Mouse (Mus musculus): Measurements from ENCODE around the gene Tnfrsf14. TPM values are rescaled to one million over a fixed set of nuclear protein-coding genes. Genes with fewer than 3 reads are reported as not detected.

Gene Tnfrsf14
- polyA plus RNA-seq, 1 experiment from 2014 or later, result 0.34 TPM

DNA sequence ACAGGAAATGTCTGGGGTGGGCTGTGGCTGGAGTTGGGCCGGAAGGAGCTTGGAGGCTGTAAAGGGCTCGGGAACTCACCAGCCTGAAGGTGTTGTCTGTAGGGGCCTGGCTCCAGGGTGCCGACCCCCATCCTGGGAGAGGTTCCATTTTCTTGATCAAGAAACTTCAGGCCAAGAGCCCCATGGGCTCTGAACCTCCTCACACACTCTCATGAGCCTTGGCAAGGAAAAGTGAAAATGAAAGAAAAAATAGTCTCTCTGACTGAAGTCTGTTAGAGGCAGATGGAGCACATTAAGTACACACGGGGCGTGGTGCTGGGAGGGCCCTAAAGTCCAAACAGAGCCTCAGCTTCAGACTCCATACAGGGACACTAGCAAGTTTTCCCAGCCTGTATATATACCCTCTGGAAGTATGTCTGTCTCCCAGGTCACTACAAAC is 445 bp downstream of the Tnfrsf14 start:
- Histone ChIP-seq H3K27me3 (replicated peaks) (no peaks in the 10 kb centered on the region), H3K27ac (no peak overlapping the region), H3K9ac (no peak overlapping the region), H3K9me3 (no peaks in the 10 kb centered on the region), H3K4me1 (0 out of 2 replicates have a peak, but pooled peaks cover 4% of the 10 kb centered on the region), H3K4me2 (replicated peaks) (no peak overlapping the region), H3K36me3 (no peaks in the 10 kb centered on the region), H3K4me3 (no peak overlapping the region)
- 66% methylated on average over 5 of the region's 5 CpGs for WGBS
- ATAC-seq (ENCODE audit: low FRiP score, low read depth), result no peak

DNA sequence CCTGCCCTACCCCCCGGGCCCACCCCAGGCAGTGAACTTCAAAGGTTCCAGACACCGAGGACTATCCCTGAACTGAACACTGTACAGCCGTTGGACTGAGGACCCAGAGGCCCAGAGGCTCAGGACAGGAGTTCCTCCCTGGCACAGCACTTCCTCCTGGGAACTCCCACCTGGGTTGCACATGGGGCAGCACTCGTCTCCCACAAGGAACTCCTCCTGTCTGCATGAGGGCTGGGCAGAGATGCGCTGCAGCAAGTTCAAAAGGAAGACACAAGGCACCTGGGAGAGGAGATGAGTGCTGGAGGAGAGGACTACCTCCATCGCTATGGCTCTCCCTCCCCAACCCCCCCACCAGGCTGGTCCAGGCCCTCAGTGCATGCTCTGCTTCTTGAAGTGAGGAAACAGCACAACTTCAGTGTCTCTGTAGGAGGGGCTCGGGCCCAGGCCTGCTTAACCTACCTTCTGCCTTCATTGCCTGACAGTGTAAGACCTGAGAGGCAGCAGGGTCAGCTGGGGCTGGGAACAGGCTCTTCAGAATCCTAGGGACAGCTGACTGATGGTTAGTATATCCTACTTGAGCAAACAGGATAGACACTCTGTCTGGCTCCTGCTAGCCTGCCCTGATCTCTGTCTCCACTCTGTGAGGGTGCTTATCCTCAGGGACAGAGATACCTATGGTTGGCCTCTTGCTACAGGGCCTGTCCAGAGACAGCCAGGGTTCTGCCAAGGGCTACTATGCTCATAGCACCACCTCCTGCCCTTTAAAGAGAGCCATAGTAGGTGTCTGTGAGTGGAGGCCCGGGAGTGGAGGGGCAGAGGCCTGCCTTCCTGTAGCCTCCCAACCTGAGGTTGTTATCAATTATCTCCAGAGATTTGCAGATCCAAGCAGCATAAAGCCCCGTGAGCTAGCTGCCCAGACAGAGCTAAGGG is 1.1 kb downstream of the Tnfrsf14 start:
- Histone ChIP-seq H3K36me3 (no peaks in the 10 kb centered on the region), H3K27me3 (replicated peaks) (no peaks in the 10 kb centered on the region), H3K27ac (no peak overlapping the region), H3K4me2 (replicated peaks) (no peak overlapping the region), H3K4me1 (0 out of 2 replicates have a peak, but pooled peaks cover 4% of the 10 kb centered on the region), H3K4me3 (no peak overlapping the region), H3K9ac (no peak overlapping the region), H3K9me3 (no peaks in the 10 kb centered on the region)
- WGBS, result 68% methylated on average over 9 of the region's 9 CpGs
- ATAC-seq (ENCODE audit: low FRiP score, low read depth), result no peak

DNA sequence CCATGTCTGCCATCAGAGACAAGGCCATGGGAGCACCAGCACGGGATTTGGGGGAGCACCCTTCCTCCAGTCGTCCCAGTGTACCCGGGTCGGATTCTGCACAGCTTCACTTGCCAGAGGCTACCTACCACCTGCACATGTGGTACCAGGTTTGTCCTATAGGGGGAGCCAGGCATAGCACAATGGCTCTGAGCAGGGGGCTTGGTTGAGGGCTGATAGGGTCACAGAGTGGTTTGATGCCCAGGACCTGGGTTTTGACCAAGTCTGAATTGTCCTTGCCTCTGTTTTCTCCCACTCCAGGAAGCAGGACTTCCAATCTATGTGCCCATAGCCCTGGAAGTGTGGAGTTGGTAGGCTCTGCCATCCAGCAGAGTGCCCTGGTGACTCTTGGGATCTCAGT is 3.0 kb downstream of the Tnfrsf14 start:
- Histone ChIP-seq H3K27me3 (replicated peaks) (no peaks in the 10 kb centered on the region), H3K27ac (no peak overlapping the region), H3K36me3 (no peaks in the 10 kb centered on the region), H3K9me3 (no peaks in the 10 kb centered on the region), H3K4me2 (replicated peaks) (no peak overlapping the region), H3K4me3 (no peak overlapping the region), H3K4me1 (0 out of 2 replicates have a peak, but pooled peaks cover 4% of the 10 kb centered on the region), H3K9ac (no peak overlapping the region)
- 54% methylated on average over 4 of the region's 4 CpGs for WGBS
- no peak for ATAC-seq (ENCODE audit: low FRiP score, low read depth)

DNA sequence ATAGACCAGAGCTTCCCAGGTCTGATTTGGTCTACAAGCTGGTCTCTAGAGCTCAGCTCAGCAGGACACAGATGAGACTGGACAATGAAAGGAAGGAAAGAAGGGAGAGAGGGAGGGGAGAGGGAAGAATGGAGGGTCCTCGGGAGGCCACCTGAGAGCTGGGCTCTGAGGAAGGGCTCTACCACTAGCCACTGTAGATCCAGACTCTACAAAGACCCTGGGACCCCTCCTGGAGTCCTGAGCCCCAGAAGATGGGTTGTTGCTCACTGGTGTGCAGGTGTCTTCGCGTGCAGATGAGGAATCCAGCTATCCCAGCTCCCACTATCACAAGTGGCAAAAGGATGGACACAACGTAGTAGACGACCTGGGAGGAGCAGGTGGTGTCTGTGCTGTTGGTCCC is 5.4 kb downstream of the Tnfrsf14 start:
- no peak overlapping the region for H3K27ac ChIP-seq
- H3K36me3 ChIP-seq, result no peaks in the 10 kb centered on the region
- no peaks in the 10 kb centered on the region for H3K4me1 ChIP-seq
- no peaks in the 10 kb centered on the region for H3K9me3 ChIP-seq
- H3K9ac ChIP-seq, result no peak overlapping the region
- ATAC-seq (ENCODE audit: low FRiP score, low read depth), result no peak
- WGBS, result 82% methylated on average over 5 of the region's 5 CpGs
- H3K4me2 ChIP-seq (replicated peaks), result no peak overlapping the region
- no peaks in the 10 kb centered on the region for H3K27me3 ChIP-seq (replicated peaks)
- no peak overlapping the region for H3K4me3 ChIP-seq

DNA sequence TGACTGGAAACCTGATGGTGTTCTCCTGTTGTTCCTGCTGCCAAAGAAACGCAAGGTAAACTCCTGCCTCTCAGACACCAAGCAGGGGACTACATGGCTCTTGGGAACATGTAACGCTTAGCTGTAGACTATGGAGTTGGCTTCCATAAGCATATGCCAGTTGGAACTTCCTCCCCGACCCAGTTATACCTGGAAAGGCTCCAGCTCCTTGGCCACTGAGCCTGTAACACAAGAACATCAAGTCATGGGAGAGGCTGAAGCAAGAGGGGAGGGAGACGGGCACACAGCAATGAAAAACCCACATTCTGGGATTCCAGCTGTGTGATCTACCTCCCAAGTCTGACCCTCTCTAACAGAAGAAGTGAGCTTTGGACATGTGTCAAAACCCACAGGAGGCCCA is 6.1 kb downstream of the Tnfrsf14 start:
- no peaks in the 10 kb centered on the region for H3K27me3 ChIP-seq (replicated peaks)
- H3K4me2 ChIP-seq (replicated peaks), result no peak overlapping the region
- 85% methylated on average over 4 of the region's 4 CpGs for WGBS
- no peaks in the 10 kb centered on the region for H3K9me3 ChIP-seq
- H3K4me3 ChIP-seq, result no peak overlapping the region
- H3K27ac ChIP-seq, result no peak overlapping the region
- H3K36me3 ChIP-seq, result no peaks in the 10 kb centered on the region
- H3K4me1 ChIP-seq, result no peaks in the 10 kb centered on the region
- no peak for ATAC-seq (ENCODE audit: low FRiP score, low read depth)
- H3K9ac ChIP-seq, result no peak overlapping the region

DNA sequence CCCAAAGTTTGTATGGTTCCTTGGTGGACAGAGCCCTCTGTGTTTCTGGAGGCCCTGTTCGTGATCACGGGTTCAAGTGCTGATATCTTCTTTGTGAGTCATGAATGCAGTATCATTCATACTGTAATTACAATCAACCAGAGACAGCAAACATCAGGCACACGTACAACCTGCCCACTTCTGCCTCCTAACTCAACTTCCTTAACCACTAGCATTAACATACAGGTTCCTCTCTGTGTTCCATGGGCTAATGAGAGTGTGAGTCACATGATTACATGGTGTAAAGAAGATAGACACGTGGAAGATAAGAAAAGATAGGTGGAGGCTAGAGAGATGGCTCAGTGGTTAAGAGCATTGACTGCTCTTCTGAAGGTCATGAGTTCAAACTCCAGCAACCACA is 11.7 kb downstream of the Tnfrsf14 start:
- no peaks in the 10 kb centered on the region for H3K4me1 ChIP-seq
- no peak overlapping the region for H3K27ac ChIP-seq
- WGBS, result 86% methylated on average over 4 of the region's 4 CpGs
- no peaks in the 10 kb centered on the region for H3K36me3 ChIP-seq
- no peak overlapping the region for H3K4me2 ChIP-seq (replicated peaks)
- ATAC-seq (ENCODE audit: low FRiP score, low read depth), result no peak
- no peak overlapping the region for H3K9ac ChIP-seq
- H3K27me3 ChIP-seq (replicated peaks), result no peaks in the 10 kb centered on the region
- no peaks in the 10 kb centered on the region for H3K9me3 ChIP-seq
- H3K4me3 ChIP-seq, result no peak overlapping the region

DNA sequence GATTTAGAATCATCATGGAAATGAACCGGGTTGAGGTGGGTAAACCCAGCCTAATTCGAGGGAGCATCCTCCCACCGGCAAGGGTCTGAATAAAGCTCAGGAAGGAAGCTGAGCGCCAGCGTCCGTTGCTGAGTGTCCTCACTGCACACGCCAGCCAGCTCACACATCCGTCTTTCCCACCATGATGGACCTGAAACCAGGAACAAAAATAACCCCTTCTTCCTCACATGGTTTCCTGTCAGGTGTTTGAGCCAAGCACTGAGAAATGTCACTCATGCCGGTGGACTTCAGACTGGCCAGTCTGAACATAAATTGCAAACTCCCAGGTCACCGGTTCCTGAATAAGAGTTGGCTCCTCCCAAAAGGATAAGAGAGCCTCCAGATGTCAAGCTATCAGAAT is 13.1 kb downstream of the Tnfrsf14 start:
- ATAC-seq (ENCODE audit: low FRiP score, low read depth), result no peak
- Histone ChIP-seq H3K4me1 (no peaks in the 10 kb centered on the region; the same call in 1 of the 2 replicates), H3K4me2 (replicated peaks) (no peak overlapping the region), H3K4me3 (no peak overlapping the region), H3K27me3 (replicated peaks) (no peaks in the 10 kb centered on the region), H3K9ac (no peak overlapping the region), H3K27ac (no peak overlapping the region), H3K36me3 (no peaks in the 10 kb centered on the region), H3K9me3 (no peaks in the 10 kb centered on the region)
- WGBS, result 92% methylated on average over 10 of the region's 10 CpGs

DNA sequence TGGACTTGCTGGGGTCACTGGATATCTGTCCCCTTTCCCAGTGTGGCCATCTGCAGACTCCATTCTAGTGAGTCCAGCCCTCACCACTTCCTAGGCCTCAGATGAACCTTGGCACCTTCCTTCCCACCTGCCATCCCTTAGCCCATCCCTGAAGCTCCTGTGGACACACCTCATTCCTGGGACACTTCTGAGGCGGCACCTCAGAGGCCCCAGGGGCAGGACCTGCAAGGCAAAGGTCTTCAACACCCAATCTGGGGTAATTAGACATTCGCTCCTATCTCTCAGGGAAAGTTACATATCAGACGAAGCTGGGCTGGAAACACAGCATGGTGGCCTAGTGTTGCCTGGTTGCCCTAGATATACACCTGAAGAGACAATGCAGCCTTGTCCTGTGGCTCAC is 13.7 kb downstream of the Tnfrsf14 start:
- Histone ChIP-seq H3K9me3 (no peaks in the 10 kb centered on the region), H3K4me1 (no peaks in the 10 kb centered on the region; the same call in 1 of the 2 replicates), H3K27me3 (replicated peaks) (no peaks in the 10 kb centered on the region), H3K27ac (no peak overlapping the region), H3K4me3 (no peak overlapping the region), H3K4me2 (replicated peaks) (no peak overlapping the region), H3K36me3 (no peaks in the 10 kb centered on the region), H3K9ac (no peak overlapping the region)
- 82% methylated on average over 3 of the region's 3 CpGs for WGBS
- no peak for ATAC-seq (ENCODE audit: low FRiP score, low read depth)

DNA sequence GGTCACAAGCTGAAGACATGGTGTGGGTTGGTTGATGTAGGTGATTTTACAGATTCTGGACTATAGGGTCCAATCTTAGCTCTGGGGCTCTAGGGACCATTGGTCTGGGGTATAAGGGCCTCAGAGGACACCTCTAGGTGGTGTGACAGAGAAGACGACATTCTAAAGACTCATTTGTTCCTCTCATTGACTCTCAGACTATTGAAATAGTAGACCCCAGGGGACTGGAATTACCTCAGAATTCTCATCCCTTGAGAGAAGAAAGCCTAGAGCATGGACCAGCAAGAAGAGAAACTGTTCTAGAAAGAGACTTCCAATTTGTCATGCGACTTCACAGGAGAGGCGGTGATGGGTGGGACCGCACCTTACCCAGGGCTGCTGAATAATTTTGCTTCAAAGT is 14.1 kb downstream of the Tnfrsf14 start:
- Histone ChIP-seq H3K4me3 (no peak overlapping the region), H3K9ac (no peak overlapping the region), H3K27ac (no peak overlapping the region), H3K27me3 (replicated peaks) (no peaks in the 10 kb centered on the region), H3K36me3 (no peaks in the 10 kb centered on the region), H3K4me2 (replicated peaks) (no peak overlapping the region), H3K9me3 (no peaks in the 10 kb centered on the region), H3K4me1 (no peaks in the 10 kb centered on the region; the same call in 1 of the 2 replicates)
- no peak for ATAC-seq (ENCODE audit: low FRiP score, low read depth)
- 91% methylated on average over 4 of the region's 4 CpGs for WGBS

DNA sequence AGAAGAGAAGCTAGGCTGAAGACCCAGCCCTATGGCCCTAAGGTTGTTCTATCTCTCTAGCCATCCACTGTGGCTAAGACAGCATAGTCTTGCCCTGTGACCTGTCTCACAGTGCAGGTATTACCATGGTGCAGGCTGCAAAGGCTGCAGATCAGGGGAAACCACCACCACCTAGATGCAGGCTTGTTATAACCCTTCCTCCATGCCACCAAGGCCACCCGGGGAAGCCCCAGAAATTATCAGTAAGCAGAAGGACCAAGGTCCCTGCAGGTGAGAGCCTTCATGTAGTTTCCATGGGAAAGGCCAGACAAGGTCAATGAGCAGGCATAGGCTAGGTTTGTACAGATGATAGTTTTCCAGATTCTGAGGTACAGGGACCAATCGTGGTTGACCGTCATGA is 14.5 kb downstream of the Tnfrsf14 start:
- Histone ChIP-seq H3K4me2 (replicated peaks) (no peak overlapping the region), H3K27me3 (replicated peaks) (no peaks in the 10 kb centered on the region), H3K9ac (no peak overlapping the region), H3K36me3 (no peaks in the 10 kb centered on the region), H3K9me3 (no peaks in the 10 kb centered on the region), H3K27ac (no peak overlapping the region), H3K4me1 (no peaks in the 10 kb centered on the region; the same call in 1 of the 2 replicates), H3K4me3 (no peak overlapping the region)
- 96% methylated on average over 3 of the region's 3 CpGs for WGBS
- no peak for ATAC-seq (ENCODE audit: low FRiP score, low read depth)

DNA sequence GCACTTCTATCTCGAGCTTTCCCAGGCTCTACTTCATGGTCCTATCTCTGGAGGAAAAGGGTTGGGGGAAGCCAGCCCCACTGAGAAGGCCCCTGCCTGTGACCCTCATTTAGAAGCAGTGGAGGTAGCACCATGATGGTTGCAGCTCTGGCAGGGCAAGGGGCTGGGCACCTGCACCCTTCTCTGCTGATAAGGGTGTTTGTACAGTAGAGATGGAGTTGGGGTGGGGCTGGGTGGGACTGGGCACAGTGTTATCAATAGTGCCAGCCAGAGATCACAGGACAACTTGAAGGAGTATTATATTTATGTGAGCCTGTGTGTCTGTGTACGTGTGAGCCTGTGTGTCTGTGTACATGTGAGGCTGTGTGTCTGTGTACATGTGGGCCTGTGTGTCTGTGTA is 16.7 kb downstream of the Tnfrsf14 start:
- Histone ChIP-seq H3K27me3 (replicated peaks) (no peaks in the 10 kb centered on the region), H3K4me1 (peaks cover 3% of the 10 kb centered on the region; the same call in 1 of the 2 replicates), H3K4me3 (no peak overlapping the region), H3K36me3 (no peaks in the 10 kb centered on the region), H3K9ac (no peak overlapping the region), H3K4me2 (replicated peaks) (no peak overlapping the region), H3K27ac (no peak overlapping the region), H3K9me3 (no peaks in the 10 kb centered on the region)
- no peak for ATAC-seq (ENCODE audit: low FRiP score, low read depth)
- WGBS, result 69% methylated on average over 2 of the region's 2 CpGs

DNA sequence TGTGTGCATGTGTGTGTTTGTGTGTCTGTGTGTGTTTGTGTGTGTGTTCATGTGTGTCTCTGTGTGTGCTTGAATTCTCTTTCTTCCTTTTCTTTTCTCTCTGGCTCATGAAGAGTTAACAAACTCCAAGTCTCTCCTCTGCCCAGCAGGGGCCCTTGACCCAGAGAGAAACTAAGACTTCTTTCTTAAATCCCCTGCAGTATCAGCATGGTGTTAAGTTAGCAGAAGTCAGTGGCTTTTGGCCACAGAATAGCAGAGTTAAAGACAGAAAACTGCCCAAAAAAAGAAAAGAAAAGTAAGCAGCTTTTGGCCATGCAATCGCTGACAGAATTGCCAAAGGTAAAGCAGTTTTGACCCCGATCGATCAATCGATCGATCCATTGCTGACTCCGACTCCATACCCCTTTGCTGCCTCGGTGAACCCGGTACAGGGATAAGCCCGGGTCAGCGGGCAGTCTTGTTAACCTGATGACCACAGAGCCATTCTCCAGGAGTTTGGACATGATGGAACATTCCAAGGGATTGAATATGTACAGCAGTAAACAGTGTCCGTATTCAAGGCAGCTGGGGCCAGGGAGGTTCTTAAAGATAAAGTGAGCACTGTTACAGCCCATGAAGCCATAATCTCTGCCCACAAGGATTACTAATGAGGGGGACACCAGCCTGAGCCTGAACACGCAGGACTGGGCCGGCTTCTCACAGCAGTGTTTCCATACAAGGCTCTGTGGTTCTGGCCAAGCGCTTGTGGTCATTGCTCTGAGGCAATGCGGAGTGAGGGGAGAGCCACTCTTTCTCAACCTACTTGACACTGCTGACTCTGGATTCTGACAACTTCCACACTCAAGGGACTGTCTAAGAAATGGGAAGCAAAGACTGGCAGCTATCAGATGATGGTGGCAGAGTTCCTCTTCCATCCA is 17.5 kb downstream of the Tnfrsf14 start:
- no peak for ATAC-seq (ENCODE audit: low FRiP score, low read depth)
- Histone ChIP-seq H3K27ac (no peak overlapping the region), H3K4me3 (no peak overlapping the region), H3K36me3 (no peaks in the 10 kb centered on the region), H3K4me1 (peaks cover 3% of the 10 kb centered on the region; the same call in 1 of the 2 replicates), H3K27me3 (replicated peaks) (no peaks in the 10 kb centered on the region), H3K9me3 (no peaks in the 10 kb centered on the region), H3K4me2 (replicated peaks) (no peak overlapping the region; the same call in 1 of the 2 replicates), H3K9ac (no peak overlapping the region)
- WGBS, result 32% methylated on average over 15 of the region's 15 CpGs

All from neural tube, embryonic 12.5 days (tissue).